Mouse (Mus musculus) neural tube, embryonic 13.5 days (tissue): ENCODE data around the gene Rnf141. TPM values are rescaled to one million over a fixed set of nuclear protein-coding genes. Genes with fewer than 3 reads are reported as not detected.
A peak's percentile ranks its signal among the peaks of the same experiment; 100 is the strongest.

Experiments used
- ATAC-seq: fragments of 200-750 bp; cut with Nextera tagmentation; 2 replicates; pipeline ENCODE4 v1.8.0; 2017; ENCODE audit warnings: low read depth, mild to moderate bottlenecking, moderate TSS enrichment, moderate library complexity
- H3K27ac ChIP-seq: fragments of 300-500 bp; sonication (generic); replicated peaks from 2 replicates; pipeline ENCODE4 v1.5.1; 2015; ENCODE audit warnings: moderate library complexity, mild to moderate bottlenecking, inconsistent platforms
- H3K27me3 ChIP-seq: fragments of 300-500 bp; sonication (generic); 2 replicates; pipeline ENCODE4 v1.6.1; 2015; ENCODE audit warnings: mild to moderate bottlenecking, inconsistent platforms
- H3K36me3 ChIP-seq: fragments of 300-500 bp; sonication (generic); 2 replicates; pipeline ENCODE4 v1.6.1; 2015; ENCODE audit warnings: mild to moderate bottlenecking, inconsistent platforms
- H3K4me1 ChIP-seq: fragments of 300-500 bp; sonication (generic); replicated peaks from 2 replicates; pipeline ENCODE4 v1.6.1; 2015; ENCODE audit warnings: inconsistent platforms
- H3K4me2 ChIP-seq: fragments of 300-500 bp; sonication (generic); 2 replicates; pipeline ENCODE4 v1.6.1; 2015; ENCODE audit warnings: inconsistent platforms, mild to moderate bottlenecking, moderate library complexity
- H3K4me3 ChIP-seq: fragments of 300-500 bp; sonication (generic); 2 replicates; pipeline ENCODE4 v1.5.1; 2015; ENCODE audit warnings: mild to moderate bottlenecking, inconsistent platforms
- H3K9ac ChIP-seq: fragments of 300-500 bp; sonication (generic); 2 replicates; pipeline ENCODE4 v1.6.1; 2015; ENCODE audit warnings: moderate library complexity, mild to moderate bottlenecking, inconsistent platforms
- H3K9me3 ChIP-seq: fragments of 300-500 bp; sonication (generic); 2 replicates; pipeline ENCODE4 v1.6.1; 2016; ENCODE audit warnings: inconsistent platforms
- WGBS: fragments of 180-500 bp; shearing (Covaris S2); methylation state at CpG from one replicate; pipeline ENCODE4 v1.1.7; 2015; 5-methylcytosine and 5-hydroxymethylcytosine counted together
- polyA plus RNA-seq: library from polyadenylated mRNA; unstranded; fragments of >200 nt; fragmentation: Nextera tagmentation; extraction: Ambion mirVana; gene quantifications from 2 replicates; pipeline ENCODE4 v1.2.1, GENCODE M21; 2015

Gene Rnf141
- polyA plus RNA-seq, 1 experiment from 2014 or later: 30.0 TPM

DNA sequence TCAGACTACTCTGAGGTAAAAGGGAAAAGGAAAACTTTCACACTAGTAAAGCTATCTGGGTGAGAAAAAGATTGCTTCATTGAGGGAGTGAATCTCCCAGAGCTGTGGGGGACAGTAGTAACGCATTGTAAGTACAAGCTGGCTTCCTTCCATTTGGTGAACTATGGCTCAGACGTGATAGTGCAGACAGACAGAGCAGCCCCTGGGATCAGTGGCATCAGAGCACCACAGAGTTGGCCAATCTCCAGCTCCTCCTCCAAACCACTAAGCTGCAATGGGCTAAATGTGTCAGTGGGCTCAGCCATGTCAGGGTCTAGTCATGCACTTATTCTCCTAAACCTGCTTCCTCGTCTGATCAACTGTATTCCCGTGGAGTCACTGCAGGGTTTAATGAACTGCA is 20.7 kb downstream of the Rnf141 start:
- ATAC-seq: no peak
- Histone ChIP-seq H3K27me3 (no peaks in the 10 kb centered on the region), H3K36me3 (peaks cover 26% of the 10 kb centered on the region), H3K4me3 (no peak overlapping the region), H3K4me1 (peaks cover 12% of the 10 kb centered on the region), H3K9me3 (no peaks in the 10 kb centered on the region), H3K27ac (no peak overlapping the region), H3K9ac (no peak overlapping the region), H3K4me2 (no peak overlapping the region)
- 72% methylated on average over 4 of the region's 4 CpGs for WGBS

DNA sequence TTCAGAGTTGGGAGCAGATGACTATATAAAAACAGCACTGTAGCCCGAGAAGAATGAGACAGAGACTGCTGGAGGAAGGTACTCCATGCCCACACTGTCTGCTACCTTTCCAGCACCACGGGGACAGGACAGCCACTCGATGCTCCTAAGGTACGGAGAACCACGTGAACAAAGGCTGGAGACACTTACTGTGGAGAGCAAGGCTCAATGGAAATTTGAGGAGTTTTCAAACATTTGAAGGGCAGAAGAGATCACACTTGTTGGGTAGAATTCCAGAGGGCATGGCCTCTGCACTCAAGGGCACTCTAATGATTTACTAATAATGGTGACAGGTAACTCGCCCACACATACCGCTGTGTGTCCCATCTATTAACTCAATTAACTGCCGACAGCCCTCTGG is 21.2 kb downstream of the Rnf141 start:
- no peaks in the 10 kb centered on the region for H3K9me3 ChIP-seq
- H3K36me3 ChIP-seq: peaks cover 26% of the 10 kb centered on the region
- no peaks in the 10 kb centered on the region for H3K27me3 ChIP-seq
- no peak for ATAC-seq
- H3K4me3 ChIP-seq: no peak overlapping the region
- no peak overlapping the region for H3K4me2 ChIP-seq
- 86% methylated on average over 8 of the region's 8 CpGs for WGBS
- H3K27ac ChIP-seq: no peak overlapping the region
- no peak overlapping the region for H3K9ac ChIP-seq
- peaks cover 12% of the 10 kb centered on the region for H3K4me1 ChIP-seq

DNA sequence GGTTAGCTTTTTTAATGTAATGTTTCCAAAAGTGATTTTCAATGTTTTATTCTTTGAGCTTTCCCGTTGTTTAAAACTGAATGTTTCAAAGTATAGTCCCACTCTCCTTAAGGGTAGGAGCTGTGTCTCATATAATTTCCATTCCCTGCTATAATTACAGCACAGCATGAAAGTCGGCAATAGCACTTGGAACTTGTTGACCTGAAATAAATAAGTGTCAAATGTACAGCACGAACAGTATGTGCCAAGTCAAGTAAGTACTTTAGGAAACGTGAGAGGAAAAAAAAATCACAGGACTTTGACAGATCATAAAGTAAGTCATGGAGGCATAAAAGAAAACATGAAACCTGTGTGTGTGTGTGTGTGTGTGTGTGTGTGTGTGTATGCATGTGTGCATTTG is 22.2 kb downstream of the Rnf141 start:
- Histone ChIP-seq H3K4me3 (no peak overlapping the region), H3K9ac (no peak overlapping the region), H3K36me3 (peaks cover 23% of the 10 kb centered on the region), H3K27ac (no peak overlapping the region), H3K9me3 (no peaks in the 10 kb centered on the region), H3K4me1 (peaks cover 12% of the 10 kb centered on the region), H3K27me3 (no peaks in the 10 kb centered on the region), H3K4me2 (no peak overlapping the region)
- ATAC-seq: no peak
- 59% methylated on average over 4 of the region's 4 CpGs for WGBS

DNA sequence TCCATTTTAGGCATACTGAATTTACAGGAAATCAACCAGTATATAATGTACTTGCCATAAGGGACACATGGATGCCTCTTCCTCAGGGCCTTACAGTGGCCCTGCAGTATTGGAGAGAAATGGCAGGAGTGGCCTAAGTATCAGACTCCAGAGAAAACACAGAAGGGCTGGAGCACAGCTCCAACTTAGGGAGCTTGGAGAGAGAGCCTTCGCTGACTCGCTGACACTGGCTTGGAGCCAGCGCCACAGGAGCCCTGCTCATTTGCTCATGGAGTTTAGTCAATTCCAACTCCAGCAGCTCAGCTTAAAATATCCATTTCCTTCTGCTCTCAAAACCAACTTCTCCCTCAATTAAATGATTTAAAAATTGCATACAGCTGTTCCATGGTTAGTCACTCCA is 22.6 kb downstream of the Rnf141 start:
- peaks cover 12% of the 10 kb centered on the region for H3K4me1 ChIP-seq
- WGBS: 63% methylated on average over 3 of the region's 3 CpGs
- peak; percentile 36 for ATAC-seq
- H3K4me2 ChIP-seq: no peak overlapping the region
- no peaks in the 10 kb centered on the region for H3K9me3 ChIP-seq
- H3K27ac ChIP-seq: peak overlapping the region; percentile 29; the same call in 1 of the 2 replicates
- H3K27me3 ChIP-seq: no peaks in the 10 kb centered on the region
- peaks cover 23% of the 10 kb centered on the region for H3K36me3 ChIP-seq
- no peak overlapping the region for H3K4me3 ChIP-seq
- no peak overlapping the region for H3K9ac ChIP-seq

DNA sequence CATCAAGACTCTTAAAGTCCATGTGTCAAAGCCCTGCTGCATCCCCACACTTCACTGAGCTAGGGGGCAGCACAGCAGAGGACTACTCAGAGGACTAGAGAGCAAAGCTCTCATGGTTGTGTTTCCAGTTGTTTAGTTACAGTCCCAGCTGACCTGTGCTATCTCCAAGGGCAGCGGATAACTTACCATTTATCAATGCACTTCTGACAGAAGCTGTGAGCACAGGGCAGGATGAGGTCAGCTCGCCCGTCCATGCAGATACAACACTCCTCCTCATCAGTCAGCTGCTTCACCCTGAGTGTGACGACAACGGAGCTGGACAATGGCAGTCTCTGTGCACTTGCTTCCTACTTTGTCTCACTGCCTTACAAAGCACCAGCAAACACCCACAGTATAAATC is 23.2 kb downstream of the Rnf141 start:
- Histone ChIP-seq H3K4me3 (no peak overlapping the region), H3K27ac (0 out of 2 replicates have a peak overlapping the region, but pooled peaks have one; percentile 29), H3K4me1 (peaks cover 12% of the 10 kb centered on the region), H3K4me2 (no peak overlapping the region), H3K36me3 (peaks cover 23% of the 10 kb centered on the region), H3K9me3 (no peaks in the 10 kb centered on the region), H3K27me3 (no peaks in the 10 kb centered on the region), H3K9ac (no peak overlapping the region)
- peak; percentile 75 for ATAC-seq
- 11% methylated on average over 5 of the region's 5 CpGs for WGBS

DNA sequence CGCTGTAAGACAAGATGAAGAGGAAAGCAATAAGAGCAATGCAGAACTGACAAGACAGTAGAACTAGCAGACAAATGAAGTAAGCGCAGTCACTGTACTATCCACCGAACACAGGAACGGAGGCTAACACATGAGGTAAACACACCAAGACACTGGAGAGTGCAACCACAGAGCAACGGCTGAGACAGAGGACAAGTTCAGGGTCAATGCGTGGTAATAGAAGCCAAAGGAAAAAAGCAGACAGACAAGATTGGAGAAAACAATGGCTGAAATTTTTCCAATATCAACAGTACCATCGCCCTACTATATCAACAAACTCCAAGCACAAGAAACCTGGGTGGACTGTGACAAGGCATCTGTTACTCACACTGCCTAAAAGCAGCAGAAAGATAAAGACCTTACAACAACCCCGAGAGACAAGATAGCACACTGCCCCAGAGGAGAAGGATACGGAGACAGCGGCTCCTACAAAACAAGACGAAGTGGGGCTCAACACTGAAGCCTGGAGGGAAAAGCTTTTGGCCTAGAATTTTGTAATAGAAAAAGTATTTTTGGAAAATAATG is 25.4 kb downstream of the Rnf141 start:
- Histone ChIP-seq H3K4me2 (no peak overlapping the region), H3K27me3 (no peaks in the 10 kb centered on the region), H3K4me1 (peaks cover 12% of the 10 kb centered on the region), H3K27ac (no peak overlapping the region), H3K36me3 (peaks cover 8% of the 10 kb centered on the region; the same call in 1 of the 2 replicates), H3K9me3 (no peaks in the 10 kb centered on the region), H3K4me3 (no peak overlapping the region), H3K9ac (no peak overlapping the region)
- 90% methylated on average over 11 of the region's 11 CpGs for WGBS
- no peak for ATAC-seq

DNA sequence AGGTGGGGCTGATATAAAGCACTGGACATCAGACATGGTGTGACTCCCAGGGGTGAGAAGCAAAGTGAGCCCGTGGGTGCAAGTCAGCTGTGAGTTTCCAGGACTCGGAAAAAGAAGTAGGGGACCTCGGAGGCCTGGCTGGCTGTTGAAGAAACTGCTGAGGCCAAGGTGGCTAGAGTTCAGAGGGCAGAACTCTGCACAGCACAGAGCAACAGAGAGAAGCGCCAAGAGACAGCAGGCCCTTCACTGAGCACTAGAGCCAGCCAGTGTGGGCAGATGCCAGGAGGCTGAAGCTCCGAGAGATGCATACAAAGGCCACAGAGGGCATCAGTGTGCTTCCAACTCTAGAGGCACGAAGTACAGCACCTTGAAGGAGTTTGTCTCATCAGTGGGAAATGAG is 26.1 kb downstream of the Rnf141 start:
- no peak overlapping the region for H3K4me3 ChIP-seq
- peaks cover 4% of the 10 kb centered on the region; the same call in 1 of the 2 replicates for H3K36me3 ChIP-seq
- no peak overlapping the region for H3K4me2 ChIP-seq
- H3K9me3 ChIP-seq: no peaks in the 10 kb centered on the region
- 79% methylated on average over 6 of the region's 6 CpGs for WGBS
- no peak overlapping the region for H3K27ac ChIP-seq
- no peak overlapping the region for H3K9ac ChIP-seq
- H3K4me1 ChIP-seq: peaks cover 12% of the 10 kb centered on the region
- H3K27me3 ChIP-seq: no peaks in the 10 kb centered on the region
- ATAC-seq: no peak

DNA sequence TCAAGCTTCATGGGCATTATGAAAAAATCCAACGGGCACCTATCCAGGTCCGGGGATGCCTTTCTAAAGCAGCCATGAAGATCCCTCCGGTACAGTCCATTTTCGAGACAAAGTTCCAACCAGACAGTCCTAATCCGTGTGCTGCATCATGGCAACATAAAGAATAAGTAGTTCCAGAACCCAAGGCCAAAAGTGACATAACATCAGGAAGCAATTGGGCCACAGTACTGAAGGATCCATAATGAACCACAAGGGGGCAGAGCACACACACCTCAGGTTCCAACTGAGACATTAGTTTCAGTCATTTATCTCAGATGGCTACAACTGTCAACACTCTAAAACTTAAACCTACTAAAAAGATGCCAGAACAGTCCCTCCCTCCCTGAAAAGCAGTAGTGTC is 28.2 kb downstream of the Rnf141 start:
- Histone ChIP-seq H3K4me2 (no peak overlapping the region), H3K4me3 (no peak overlapping the region), H3K27me3 (no peaks in the 10 kb centered on the region), H3K9ac (no peak overlapping the region), H3K4me1 (peaks cover 5% of the 10 kb centered on the region), H3K27ac (no peak overlapping the region), H3K36me3 (peaks cover 8% of the 10 kb centered on the region; the same call in 1 of the 2 replicates), H3K9me3 (no peaks in the 10 kb centered on the region)
- WGBS: 72% methylated on average over 5 of the region's 5 CpGs
- ATAC-seq: no peak

DNA sequence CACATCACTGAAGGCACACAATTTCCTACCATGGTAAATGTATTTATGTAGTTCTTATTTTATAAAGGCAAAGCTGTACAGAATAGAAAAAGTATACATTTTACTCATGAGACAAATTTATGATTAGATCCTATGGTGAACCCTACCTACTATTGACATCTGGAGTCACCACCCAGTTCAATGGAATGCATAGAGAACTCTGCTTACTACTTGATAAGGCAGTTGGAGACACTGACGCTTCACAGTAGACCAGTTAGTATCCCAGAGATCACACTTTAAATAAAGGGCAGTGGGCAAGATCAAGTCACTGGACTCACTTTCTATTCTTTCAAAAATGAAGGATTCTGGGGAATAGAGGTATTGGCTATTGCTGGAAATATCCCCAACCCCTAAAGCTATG is 30.3 kb downstream of the Rnf141 start:
- Histone ChIP-seq H3K4me2 (no peak overlapping the region), H3K4me3 (no peak overlapping the region), H3K27me3 (no peaks in the 10 kb centered on the region), H3K9ac (no peak overlapping the region), H3K36me3 (peaks cover 8% of the 10 kb centered on the region; the same call in 1 of the 2 replicates), H3K9me3 (no peaks in the 10 kb centered on the region), H3K27ac (no peak overlapping the region), H3K4me1 (no peaks in the 10 kb centered on the region)
- no peak for ATAC-seq
- WGBS: 89% methylated on average over 1 of the region's 1 CpGs

DNA sequence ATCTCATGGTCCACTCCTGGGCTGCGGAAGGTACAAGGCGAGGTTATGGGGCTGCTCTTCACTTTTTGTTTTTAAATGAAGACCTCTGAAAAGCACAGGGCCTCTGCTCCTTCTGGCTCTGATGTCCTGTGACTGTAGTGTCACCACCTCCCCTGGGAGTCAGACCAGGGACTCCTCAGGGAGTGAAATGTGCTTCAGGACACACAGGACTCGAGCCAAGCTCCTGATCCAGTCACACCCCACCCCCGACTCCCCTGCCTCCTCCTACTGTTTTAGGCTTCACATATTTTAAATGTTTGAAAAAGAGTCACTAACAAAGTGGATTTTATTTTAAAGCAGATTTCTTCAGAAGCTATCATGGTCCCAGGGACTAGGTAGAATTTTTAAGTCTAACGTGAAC is 32.7 kb downstream of the Rnf141 start:
- Histone ChIP-seq H3K4me1 (no peaks in the 10 kb centered on the region), H3K9me3 (no peaks in the 10 kb centered on the region), H3K4me2 (no peak overlapping the region), H3K36me3 (peaks cover 8% of the 10 kb centered on the region; the same call in 1 of the 2 replicates), H3K9ac (no peak overlapping the region), H3K27ac (no peak overlapping the region), H3K4me3 (no peak overlapping the region), H3K27me3 (no peaks in the 10 kb centered on the region)
- 87% methylated on average over 5 of the region's 5 CpGs for WGBS
- ATAC-seq: no peak

DNA sequence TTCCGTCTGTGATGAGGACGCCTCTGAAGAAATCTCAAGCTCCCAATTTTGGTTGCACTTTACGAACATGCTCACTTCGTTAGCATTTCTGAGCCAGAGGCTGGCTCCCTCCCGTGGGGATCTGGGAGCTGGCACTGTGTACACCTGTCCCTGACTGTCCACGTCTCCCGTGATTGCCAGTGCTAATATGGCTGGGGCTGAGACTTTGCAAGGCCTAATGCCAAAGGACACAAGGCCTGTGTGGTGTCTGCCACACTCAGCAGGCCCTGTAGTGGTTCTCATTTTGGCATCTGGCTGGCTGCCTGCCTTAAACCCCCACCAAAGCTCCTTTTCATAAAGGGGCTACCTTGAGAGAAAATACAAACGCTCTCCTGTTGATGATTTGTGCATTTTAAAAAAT is 33.3 kb downstream of the Rnf141 start:
- no peak overlapping the region for H3K9ac ChIP-seq
- H3K27ac ChIP-seq: no peak overlapping the region
- 87% methylated on average over 8 of the region's 8 CpGs for WGBS
- H3K4me1 ChIP-seq: no peaks in the 10 kb centered on the region
- H3K9me3 ChIP-seq: no peaks in the 10 kb centered on the region
- no peak overlapping the region for H3K4me2 ChIP-seq
- H3K27me3 ChIP-seq: no peaks in the 10 kb centered on the region
- peaks cover 8% of the 10 kb centered on the region; the same call in 1 of the 2 replicates for H3K36me3 ChIP-seq
- H3K4me3 ChIP-seq: no peak overlapping the region
- no peak for ATAC-seq

DNA sequence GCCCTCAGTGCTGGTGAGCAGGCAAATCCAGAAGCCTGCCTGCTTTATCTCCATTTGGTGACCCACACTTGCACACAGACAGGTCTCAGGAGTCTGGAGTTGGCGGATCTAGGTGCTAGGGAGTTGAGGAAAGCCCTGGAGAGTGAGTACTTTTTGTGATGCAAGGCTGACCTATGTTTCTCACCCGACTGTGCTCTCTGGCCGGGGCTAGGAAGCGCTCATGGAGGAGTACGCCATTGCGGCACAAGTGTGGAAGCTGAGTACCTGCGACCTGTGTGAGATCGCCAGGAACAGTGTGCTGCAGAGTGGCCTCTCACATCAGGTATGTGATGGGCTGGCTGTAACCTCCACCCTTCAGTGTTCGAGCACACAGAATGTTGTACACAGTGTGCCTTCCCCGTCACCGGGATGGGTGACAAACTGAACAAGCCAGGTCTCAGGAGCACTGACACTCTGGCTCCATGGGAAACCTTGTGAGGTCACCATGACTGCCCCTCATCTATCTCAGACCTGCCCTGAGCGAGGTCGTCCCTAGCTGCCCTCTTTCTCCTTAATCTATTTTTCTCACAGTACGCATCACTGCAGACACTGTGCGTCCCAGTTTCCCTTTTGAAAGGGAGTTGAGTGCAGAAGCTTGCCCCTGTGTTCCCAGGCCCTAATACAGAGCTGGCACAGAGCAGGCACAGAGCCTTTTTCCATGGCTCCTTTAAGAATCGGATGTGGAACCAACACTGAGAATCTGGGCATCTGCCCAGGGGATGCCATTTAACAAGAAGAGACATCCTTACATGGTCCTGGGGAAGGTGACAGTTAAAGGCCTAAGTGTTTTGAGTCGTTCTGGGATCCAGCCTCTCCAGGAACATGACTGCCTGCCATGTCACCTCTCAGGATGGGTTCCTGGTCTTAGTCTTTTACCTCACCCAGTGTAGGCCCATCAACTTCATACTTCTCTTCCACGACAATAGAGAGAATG is 34.4 kb downstream of the Rnf141 start:
- Histone ChIP-seq H3K9me3 (no peaks in the 10 kb centered on the region), H3K4me2 (no peak overlapping the region), H3K4me3 (no peak overlapping the region), H3K27ac (no peak overlapping the region), H3K9ac (no peak overlapping the region), H3K36me3 (peaks cover 8% of the 10 kb centered on the region; the same call in 1 of the 2 replicates), H3K4me1 (no peaks in the 10 kb centered on the region), H3K27me3 (no peaks in the 10 kb centered on the region)
- no peak for ATAC-seq
- WGBS: 85% methylated on average over 18 of the region's 18 CpGs
